Mouse (Mus musculus) heart, embryonic 12.5 days (tissue): ENCODE data around the gene Cdk9. TPM values are rescaled to one million over a fixed set of nuclear protein-coding genes. Genes with fewer than 3 reads are reported as not detected.

ENCODE experiments used
- ATAC-seq: fragments of 200-750 bp; cut with Nextera tagmentation; 2 replicates; pipeline ENCODE4 v1.8.0; 2017; ENCODE audit warnings: moderate TSS enrichment, moderate library complexity; ENCODE audit not compliant: insufficient number of reproducible peaks, low FRiP score
- H3K27ac ChIP-seq: fragments of 300-500 bp; sonication (generic); 2 replicates; pipeline ENCODE4 v1.5.1; 2016; ENCODE audit warnings: mild to moderate bottlenecking, moderate library complexity; ENCODE audit not compliant: poor library complexity, severe bottlenecking
- H3K27me3 ChIP-seq: fragments of 300-500 bp; sonication (generic); replicated peaks from 2 replicates; pipeline ENCODE4 v1.6.1; 2016; ENCODE audit warnings: mild to moderate bottlenecking, moderate library complexity
- H3K36me3 ChIP-seq: fragments of 300-500 bp; sonication (generic); 2 replicates; pipeline ENCODE4 v1.6.1; 2016; ENCODE audit warnings: mild to moderate bottlenecking, moderate library complexity
- H3K4me1 ChIP-seq: fragments of 300-500 bp; sonication (generic); replicated peaks from 2 replicates; pipeline ENCODE4 v1.6.1; 2016; ENCODE audit warnings: mild to moderate bottlenecking
- H3K4me2 ChIP-seq: fragments of 300-500 bp; sonication (generic); 2 replicates; pipeline ENCODE4 v1.6.1; 2016; ENCODE audit warnings: mild to moderate bottlenecking, moderate library complexity
- H3K4me3 ChIP-seq: fragments of 300-500 bp; sonication (generic); 2 replicates; pipeline ENCODE4 v1.5.1; 2016; ENCODE audit warnings: mild to moderate bottlenecking
- H3K9ac ChIP-seq: fragments of 300-500 bp; sonication (generic); 2 replicates; pipeline ENCODE4 v1.6.1; 2016; ENCODE audit warnings: mild to moderate bottlenecking, moderate library complexity
- H3K9me3 ChIP-seq: fragments of 300-500 bp; sonication (generic); replicated peaks from 2 replicates; pipeline ENCODE4 v1.6.1; 2016; ENCODE audit warnings: mild to moderate bottlenecking, moderate library complexity
- WGBS: fragments of 180-500 bp; shearing (Covaris S2); methylation state at CpG from one replicate; pipeline ENCODE4 v1.1.7; 2016; 5-methylcytosine and 5-hydroxymethylcytosine counted together
- polyA plus RNA-seq: library from polyadenylated mRNA; unstranded; fragments of >200 nt; fragmentation: Nextera tagmentation; extraction: Ambion mirVana; gene quantifications from 2 replicates; pipeline ENCODE4 v1.2.1, GENCODE M21; 2016

Gene Cdk9
- polyA plus RNA-seq, 1 experiment from 2014 or later = 67.5 TPM

- Histone ChIP-seq H3K9me3 (no peaks in the 10 kb centered on the region), H3K4me2 (no peak overlapping the region), H3K4me3 (no peak overlapping the region), H3K4me1 (peaks cover 43% of the 10 kb centered on the region), H3K9ac (no peak overlapping the region), H3K27me3 (no peaks in the 10 kb centered on the region), H3K36me3 (peaks cover 86% of the 10 kb centered on the region), H3K27ac (no peak overlapping the region)
- WGBS = 88% methylated on average over 7 of the region's 7 CpGs
- ATAC-seq = no peak
These were observed 35.2 kb downstream of the Cdk9 start for GRCm38 (mm10) chr2:32677683-32678082.

GRCm38 (mm10) chr2:32676821-32677220 lies 36.1 kb downstream of the Cdk9 start:
- Histone ChIP-seq H3K4me1 (peaks cover 50% of the 10 kb centered on the region), H3K9me3 (no peaks in the 10 kb centered on the region), H3K27ac (no peak overlapping the region), H3K36me3 (peaks cover 86% of the 10 kb centered on the region), H3K27me3 (no peaks in the 10 kb centered on the region), H3K9ac (no peak overlapping the region), H3K4me3 (no peak overlapping the region), H3K4me2 (no peak overlapping the region)
- 88% methylated on average over 3 of the region's 3 CpGs for WGBS
- ATAC-seq = no peak

- no peak for ATAC-seq
- no peak overlapping the region for H3K4me3 ChIP-seq
- WGBS = 73% methylated on average over 16 of the region's 16 CpGs
- no peak overlapping the region for H3K4me2 ChIP-seq
- H3K27ac ChIP-seq = no peak overlapping the region
- H3K9me3 ChIP-seq = no peaks in the 10 kb centered on the region
- H3K36me3 ChIP-seq = peaks cover 84% of the 10 kb centered on the region
- no peaks in the 10 kb centered on the region for H3K27me3 ChIP-seq
- H3K9ac ChIP-seq = no peak overlapping the region
- H3K4me1 ChIP-seq = peaks cover 29% of the 10 kb centered on the region
These were observed 39.5 kb downstream of the Cdk9 start for GRCm38 (mm10) chr2:32673176-32673917.

GRCm38 (mm10) chr2:32671907-32672595 lies 40.8 kb downstream of the Cdk9 start:
- peak overlapping the region; percentile 24; the same call in 1 of the 2 replicates for H3K27ac ChIP-seq
- no peak overlapping the region for H3K9ac ChIP-seq
- peaks cover 38% of the 10 kb centered on the region for H3K4me1 ChIP-seq
- H3K9me3 ChIP-seq = no peaks in the 10 kb centered on the region
- 59% methylated on average over 9 of the region's 9 CpGs for WGBS
- no peak for ATAC-seq
- no peak overlapping the region for H3K4me2 ChIP-seq
- no peak overlapping the region for H3K4me3 ChIP-seq
- peaks cover 72% of the 10 kb centered on the region for H3K36me3 ChIP-seq
- H3K27me3 ChIP-seq = no peaks in the 10 kb centered on the region

- no peak overlapping the region for H3K9ac ChIP-seq
- WGBS = 83% methylated on average over 9 of the region's 9 CpGs
- no peak for ATAC-seq
- no peaks in the 10 kb centered on the region for H3K9me3 ChIP-seq
- H3K4me2 ChIP-seq = no peak overlapping the region
- no peaks in the 10 kb centered on the region for H3K27me3 ChIP-seq
- H3K27ac ChIP-seq = no peak overlapping the region
- no peak overlapping the region for H3K4me3 ChIP-seq
- peaks cover 43% of the 10 kb centered on the region for H3K4me1 ChIP-seq
- peaks cover 68% of the 10 kb centered on the region for H3K36me3 ChIP-seq
These were observed 41.7 kb downstream of the Cdk9 start for GRCm38 (mm10) chr2:32671147-32671546.

GRCm38 (mm10) chr2:32669876-32670275 lies 43.0 kb downstream of the Cdk9 start:
- Histone ChIP-seq H3K27ac (peak overlapping the region; percentile 4; the same call in 1 of the 2 replicates), H3K9ac (no peak overlapping the region), H3K27me3 (no peaks in the 10 kb centered on the region), H3K9me3 (no peaks in the 10 kb centered on the region), H3K4me3 (no peak overlapping the region), H3K4me2 (no peak overlapping the region), H3K4me1 (peaks cover 56% of the 10 kb centered on the region), H3K36me3 (peaks cover 59% of the 10 kb centered on the region)
- WGBS = 50% methylated on average over 3 of the region's 3 CpGs
- no peak for ATAC-seq

GRCm38 (mm10) chr2:32668176-32668575 lies 44.7 kb downstream of the Cdk9 start:
- Histone ChIP-seq H3K9ac (no peak overlapping the region), H3K4me3 (no peak overlapping the region), H3K4me1 (peaks cover 60% of the 10 kb centered on the region), H3K36me3 (peaks cover 45% of the 10 kb centered on the region), H3K27me3 (no peaks in the 10 kb centered on the region), H3K9me3 (no peaks in the 10 kb centered on the region), H3K27ac (peak overlapping the region; percentile 87), H3K4me2 (no peak overlapping the region)
- WGBS = 75% methylated on average over 7 of the region's 7 CpGs
- ATAC-seq = no peak

- H3K36me3 ChIP-seq = peaks cover 41% of the 10 kb centered on the region
- H3K27ac ChIP-seq = peak overlapping the region; percentile 87
- WGBS = 22% methylated on average over 11 of the region's 11 CpGs
- no peak overlapping the region for H3K4me3 ChIP-seq
- ATAC-seq = peak; percentile 83
- no peaks in the 10 kb centered on the region for H3K9me3 ChIP-seq
- no peaks in the 10 kb centered on the region for H3K27me3 ChIP-seq
- H3K4me2 ChIP-seq = no peak overlapping the region
- H3K9ac ChIP-seq = no peak overlapping the region
- H3K4me1 ChIP-seq = peaks cover 56% of the 10 kb centered on the region
These were observed 45.1 kb downstream of the Cdk9 start for GRCm38 (mm10) chr2:32667775-32668174.

- Histone ChIP-seq H3K36me3 (peaks cover 22% of the 10 kb centered on the region), H3K4me2 (no peak overlapping the region), H3K27me3 (no peaks in the 10 kb centered on the region), H3K27ac (peak overlapping the region; percentile 75), H3K4me1 (peaks cover 63% of the 10 kb centered on the region), H3K4me3 (no peak overlapping the region), H3K9ac (no peak overlapping the region), H3K9me3 (no peaks in the 10 kb centered on the region)
- ATAC-seq = no peak
- WGBS = 66% methylated on average over 6 of the region's 6 CpGs
These were observed 47.0 kb downstream of the Cdk9 start for GRCm38 (mm10) chr2:32665853-32666252.

- Histone ChIP-seq H3K4me1 (peaks cover 67% of the 10 kb centered on the region), H3K4me2 (no peak overlapping the region), H3K9ac (no peak overlapping the region), H3K9me3 (no peaks in the 10 kb centered on the region), H3K27ac (peak overlapping the region; percentile 75), H3K36me3 (peaks cover 22% of the 10 kb centered on the region), H3K4me3 (no peak overlapping the region), H3K27me3 (no peaks in the 10 kb centered on the region)
- WGBS = 48% methylated on average over 8 of the region's 8 CpGs
- no peak for ATAC-seq
These were observed 47.5 kb downstream of the Cdk9 start for GRCm38 (mm10) chr2:32665345-32665744.

- 0 out of 2 replicates have a peak overlapping the region, but pooled peaks have one; percentile 1 for H3K4me2 ChIP-seq
- peaks cover 67% of the 10 kb centered on the region for H3K4me1 ChIP-seq
- ATAC-seq = no peak
- no peaks in the 10 kb centered on the region for H3K9me3 ChIP-seq
- H3K27me3 ChIP-seq = no peaks in the 10 kb centered on the region
- no peak overlapping the region for H3K4me3 ChIP-seq
- no peak overlapping the region for H3K9ac ChIP-seq
- peaks cover 27% of the 10 kb centered on the region for H3K36me3 ChIP-seq
- H3K27ac ChIP-seq = peak overlapping the region; percentile 85
- WGBS = 52% methylated on average over 5 of the region's 5 CpGs
These were observed 50.6 kb downstream of the Cdk9 start for GRCm38 (mm10) chr2:32662291-32662690.
